Mouse (Mus musculus) retina, embryonic 14.5 days (tissue): ENCODE results near the gene A3galt2.

ENCODE experiments used
- DNase-seq: peaks from one replicate; pipeline ENCODE4 v3.0.0-alpha.2; 2015; ENCODE audit warnings: low spot score

Gene A3galt2

DNA sequence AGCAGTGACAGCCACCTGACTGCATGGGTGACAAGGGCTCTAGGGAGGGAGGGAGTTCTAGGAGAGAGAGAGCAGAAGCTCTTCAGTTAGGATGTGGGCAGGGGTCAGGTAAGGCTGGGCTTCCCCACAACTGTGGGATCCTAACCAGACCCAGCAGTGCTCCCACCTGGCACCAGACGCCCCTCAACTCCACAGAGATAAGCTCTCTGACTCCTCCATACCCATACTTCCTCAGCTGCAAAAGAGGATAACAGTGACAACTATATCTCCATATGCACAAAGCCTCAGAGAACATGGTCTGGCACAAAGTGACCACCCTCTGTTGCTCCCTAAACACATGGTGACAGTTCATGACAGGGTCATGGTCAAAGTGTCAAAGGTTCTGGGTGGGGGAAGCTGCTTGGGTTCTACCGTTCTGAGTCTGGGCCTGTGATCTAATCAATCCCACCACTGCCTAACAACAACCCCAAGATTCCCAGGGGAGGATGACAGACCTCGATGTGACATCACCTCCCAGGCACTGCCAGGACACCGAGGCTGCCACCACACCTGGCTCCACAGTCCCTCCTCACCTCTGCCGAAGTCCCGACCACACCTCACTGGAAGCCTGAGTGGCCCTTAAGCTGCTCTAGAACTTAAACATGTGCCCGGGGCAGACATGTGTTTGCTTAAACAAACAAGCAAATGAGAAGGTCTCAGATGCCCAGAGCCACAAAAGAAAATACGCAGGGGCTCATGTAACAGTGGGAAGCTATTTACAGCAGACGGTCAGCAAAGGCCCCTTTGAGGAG is 46.7 kb downstream of the A3galt2 start:
- DNase-seq: no peak

- DNase-seq: no peak
These were observed 48.4 kb downstream of the A3galt2 start for GRCm38 (mm10) chr4:128803569-128803968.

DNA sequence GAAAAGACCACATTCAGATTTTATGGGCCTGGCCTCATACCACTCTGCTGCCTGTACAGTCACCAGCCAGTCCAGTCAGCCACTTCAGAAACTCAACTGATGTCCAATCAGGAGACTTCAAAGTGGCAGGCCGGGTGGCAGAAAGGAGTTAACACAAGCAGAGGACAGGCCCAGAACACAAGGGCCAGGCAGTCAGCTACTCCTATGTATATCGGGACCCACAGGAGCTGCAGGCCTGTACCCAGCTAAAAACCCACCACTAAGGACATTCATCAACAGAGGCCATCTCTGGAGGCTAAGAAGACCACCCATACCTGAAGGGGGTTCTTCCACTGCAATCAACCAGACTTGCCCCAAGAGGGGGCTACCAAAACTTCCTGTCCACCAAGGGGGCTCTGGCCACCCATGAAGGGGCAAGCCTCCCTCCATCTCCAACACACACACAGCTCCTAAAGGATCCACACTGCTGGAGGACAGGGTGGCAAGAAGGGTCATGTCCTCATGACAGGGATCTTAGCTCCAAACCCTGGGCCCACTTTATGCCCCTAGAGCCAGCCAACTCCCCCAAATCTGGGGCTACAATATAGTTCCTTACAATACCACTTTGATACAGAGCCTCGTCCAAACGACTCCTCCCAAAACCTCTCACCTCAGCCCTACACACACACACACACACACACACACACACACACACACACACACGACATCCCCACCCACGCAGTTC is 49.4 kb downstream of the A3galt2 start:
- no peak for DNase-seq

DNA sequence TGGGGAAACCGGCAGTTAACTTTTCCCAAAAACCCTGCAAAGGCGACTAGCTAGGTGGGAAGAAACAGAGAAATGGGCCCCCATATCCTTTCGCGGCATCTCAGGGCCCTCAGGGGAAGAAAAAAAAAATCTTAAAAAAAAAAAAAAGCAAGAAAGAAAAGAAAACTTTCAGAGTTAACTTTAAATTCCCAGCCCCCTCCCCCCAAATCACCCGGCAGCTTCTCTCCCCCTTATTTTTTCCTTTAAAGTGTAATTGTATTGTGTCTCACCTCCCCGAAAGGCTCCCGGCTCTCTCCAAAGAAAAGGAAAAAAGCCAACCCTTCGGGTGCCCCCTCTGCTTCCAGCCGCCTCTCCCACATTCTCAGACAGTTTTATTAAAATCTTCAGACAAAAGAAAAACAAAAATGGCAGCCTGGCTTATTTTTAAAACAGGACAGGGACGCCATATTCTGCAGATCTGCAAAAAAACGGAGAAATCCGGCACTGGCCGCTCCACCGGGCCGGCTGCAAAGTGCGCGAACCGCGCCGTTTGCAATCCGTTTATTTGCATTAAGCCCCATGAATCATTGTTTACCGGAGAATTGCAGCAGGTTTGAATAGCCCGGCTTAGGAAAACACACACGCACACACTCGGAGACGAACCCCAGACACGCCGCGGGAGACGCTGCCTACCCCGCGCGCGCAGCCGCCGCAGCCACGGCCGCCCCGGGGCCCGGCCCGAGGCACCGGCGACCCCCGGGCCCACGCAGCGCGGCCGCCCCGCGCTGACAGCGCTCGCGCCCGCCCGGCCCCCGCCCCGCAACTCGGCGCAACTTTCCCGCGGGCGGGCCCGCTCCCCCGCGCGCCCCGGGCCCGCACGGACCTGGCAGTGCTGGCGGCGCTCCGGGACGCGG is 50.2 kb downstream of the A3galt2 start:
- peak; percentile 52 for DNase-seq

- peak; percentile 65 for DNase-seq
These were observed 51.1 kb downstream of the A3galt2 start, which contains the start of gene Zfp362 for GRCm38 (mm10) chr4:128806043-128806826. Zfp362 (minus strand) TSS chr4:128806045.

DNA sequence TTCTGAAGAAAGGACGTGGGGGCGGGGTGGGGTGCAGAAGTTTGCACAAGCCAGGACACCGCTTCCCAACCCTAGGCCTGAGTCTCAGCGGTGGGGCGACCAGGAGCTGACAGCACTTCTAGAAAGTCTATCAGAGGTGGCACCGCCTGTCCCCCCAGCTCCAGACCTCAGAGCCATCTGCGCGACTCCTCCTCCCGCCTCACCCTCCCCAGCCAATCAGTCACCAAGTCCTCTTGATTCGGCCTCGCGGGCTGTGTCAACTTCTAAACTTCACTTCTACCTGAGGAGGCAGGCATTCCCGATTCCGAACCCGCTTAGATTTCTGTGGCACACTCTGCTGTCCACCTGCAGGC is 51.6 kb downstream of the A3galt2 start:
- DNase-seq: peak; percentile 75

- DNase-seq: peak; percentile 87
These were observed 56.4 kb downstream of the A3galt2 start for GRCm38 (mm10) chr4:128811382-128812056.

GRCm38 (mm10) chr4:128817011-128817410 is 61.8 kb downstream of the A3galt2 start:
- DNase-seq: no peak
